Mouse (Mus musculus) liver, adult 2 months (tissue): ENCODE measurements around the gene Gm19935. TPM values are rescaled to one million over a fixed set of nuclear protein-coding genes. Genes with fewer than 3 reads are reported as not detected.

ENCODE experiments used
- DNase-seq: peaks from one replicate; pipeline ENCODE4 v3.0.0-alpha.2; 2011; ENCODE audit warnings: low read depth, low spot score; ENCODE audit errors: extremely low read depth
- H3K27ac ChIP-seq: fragments of 200-500 bp; replicated peaks from 2 replicates; pipeline ENCODE4 v1.5.1; 2012; ENCODE audit warnings: low read depth, mild to moderate bottlenecking, control low read depth, inconsistent platforms, low read length; ENCODE audit not compliant: insufficient read depth
- H3K27me3 ChIP-seq: fragments of 200-500 bp; 2 replicates; pipeline ENCODE4 v1.6.1; 2012; ENCODE audit warnings: mild to moderate bottlenecking, moderate library complexity, low read length, inconsistent platforms; ENCODE audit not compliant: control insufficient read depth, insufficient read depth
- H3K36me3 ChIP-seq: fragments of 200-500 bp; 2 replicates; pipeline ENCODE4 v1.6.1; 2012; ENCODE audit warnings: low read length, inconsistent platforms; ENCODE audit not compliant: control insufficient read depth, insufficient read depth
- H3K4me1 ChIP-seq: fragments of 200-500 bp; 2 replicates; pipeline ENCODE4 v1.6.1; 2011; ENCODE audit warnings: low read length; ENCODE audit not compliant: control insufficient read depth, insufficient read depth
- H3K4me3 ChIP-seq: fragments of 200-500 bp; 2 replicates; pipeline ENCODE4 v1.5.1; 2011; ENCODE audit warnings: low read depth, mild to moderate bottlenecking, control low read depth, low read length, moderate library complexity; ENCODE audit not compliant: insufficient read depth
- H3K79me2 ChIP-seq: fragments of 200-500 bp; 2 replicates; pipeline ENCODE4 v1.6.1; 2012; ENCODE audit warnings: inconsistent platforms, mild to moderate bottlenecking, low read length, moderate library complexity; ENCODE audit not compliant: control insufficient read depth, insufficient read depth
- H3K9ac ChIP-seq: fragments of 200-500 bp; 2 replicates; pipeline ENCODE4 v1.6.1; 2012; ENCODE audit warnings: low read depth, mild to moderate bottlenecking, control low read depth, inconsistent platforms, low read length
- CTCF ChIP-seq: fragments of 200-500 bp; IDR thresholded peaks from 2 replicates; pipeline ENCODE4 v1.5.1; 2011; ENCODE audit warnings: low read depth, low read length, control low read depth
- POLR2A ChIP-seq: fragments of 200-500 bp; IDR thresholded peaks from 2 replicates; pipeline ENCODE4 v1.6.1; 2011; ENCODE audit warnings: low read length, control low read depth; ENCODE audit not compliant: insufficient read depth; ENCODE audit errors: extremely low read depth
- WGBS: fragments of 180-500 bp; shearing (Covaris S2); methylation state at CpG from one replicate; pipeline ENCODE4 v1.1.7; 2018; 5-methylcytosine and 5-hydroxymethylcytosine counted together
- polyA plus RNA-seq: library from polyadenylated mRNA; depleted of rRNA; stranded (reverse); fragments of >200 nt; gene quantifications from 2 replicates; pipeline ENCODE4 v1.2.3, GENCODE M21; 2012
- total RNA-seq: library from RNA; depleted of rRNA; stranded (reverse); fragments of >200 nt; gene quantifications from 2 replicates; pipeline ENCODE4 v1.2.3, GENCODE M21; 2014

Gm19935 gene
- total and polyA plus RNA-seq, 2 experiments: 0.09 TPM; not detected in 1

- no peak overlapping the region for H3K4me3 ChIP-seq
- H3K4me1 ChIP-seq: peaks cover 10% of the 10 kb centered on the region
- DNase-seq: no peak
- H3K27ac ChIP-seq: peak overlapping the region; percentile 55; the same call in 1 of the 2 replicates
- 31% methylated on average over 10 of the region's 10 CpGs for WGBS
- H3K79me2 ChIP-seq: no peaks in the 10 kb centered on the region
- H3K27me3 ChIP-seq: no peaks in the 10 kb centered on the region
- H3K9ac ChIP-seq: peak overlapping the region; percentile 35; the same call in 1 of the 2 replicates
- TF ChIP-seq POLR2A (no peak), CTCF (no peak)
- peaks cover 2% of the 10 kb centered on the region; the same call in 1 of the 2 replicates for H3K36me3 ChIP-seq
Observed at GRCm38 (mm10) chr8:90854671-90855161, 37.5 kb upstream of the Gm19935 start.

GRCm38 (mm10) chr8:90853971-90854670 lies 36.9 kb upstream of the Gm19935 start:
- TF ChIP-seq CTCF (no peak), POLR2A (no peak)
- Histone ChIP-seq H3K79me2 (no peaks in the 10 kb centered on the region; the same call in 1 of the 2 replicates), H3K9ac (peak overlapping the region; percentile 35; the same call in 1 of the 2 replicates), H3K4me1 (peaks cover 10% of the 10 kb centered on the region), H3K27ac (peak overlapping the region; percentile 55), H3K36me3 (peaks cover 2% of the 10 kb centered on the region; the same call in 1 of the 2 replicates), H3K4me3 (no peak overlapping the region), H3K27me3 (no peaks in the 10 kb centered on the region)
- 18% methylated on average over 9 of the region's 9 CpGs for WGBS
- peak; percentile 86 for DNase-seq

- Histone ChIP-seq H3K27me3 (no peaks in the 10 kb centered on the region), H3K9ac (no peak overlapping the region), H3K27ac (no peak overlapping the region), H3K36me3 (peaks cover 2% of the 10 kb centered on the region; the same call in 1 of the 2 replicates), H3K4me3 (no peak overlapping the region), H3K79me2 (no peaks in the 10 kb centered on the region; the same call in 1 of the 2 replicates), H3K4me1 (peaks cover 10% of the 10 kb centered on the region)
- no peak for DNase-seq
- TF ChIP-seq CTCF (no peak), POLR2A (no peak)
- WGBS: 90% methylated on average over 8 of the region's 8 CpGs
Observed at GRCm38 (mm10) chr8:90851544-90851943, 34.4 kb upstream of the Gm19935 start.

- Histone ChIP-seq H3K36me3 (peaks cover 2% of the 10 kb centered on the region; the same call in 1 of the 2 replicates), H3K79me2 (no peaks in the 10 kb centered on the region; the same call in 1 of the 2 replicates), H3K27me3 (no peaks in the 10 kb centered on the region), H3K9ac (no peak overlapping the region), H3K27ac (no peak overlapping the region), H3K4me1 (peaks cover 8% of the 10 kb centered on the region), H3K4me3 (no peak overlapping the region)
- 92% methylated on average over 11 of the region's 11 CpGs for WGBS
- DNase-seq: no peak
- no peak for TF ChIP-seq POLR2A
- TF ChIP-seq CTCF: no peak
Observed at GRCm38 (mm10) chr8:90849462-90850050, 32.4 kb upstream of the Gm19935 start.

GRCm38 (mm10) chr8:90847980-90848379 lies 30.8 kb upstream of the Gm19935 start:
- Histone ChIP-seq H3K79me2 (no peaks in the 10 kb centered on the region; the same call in 1 of the 2 replicates), H3K4me3 (no peak overlapping the region), H3K27ac (no peak overlapping the region), H3K36me3 (peaks cover 2% of the 10 kb centered on the region; the same call in 1 of the 2 replicates), H3K9ac (no peak overlapping the region), H3K4me1 (no peaks in the 10 kb centered on the region), H3K27me3 (no peaks in the 10 kb centered on the region)
- no peak for DNase-seq
- 81% methylated on average over 7 of the region's 7 CpGs for WGBS
- TF ChIP-seq CTCF: no peak
- no peak for TF ChIP-seq POLR2A
